Mouse (Mus musculus) spleen, postnatal 0 days (tissue): ENCODE data around the gene Crnn. TPM values are rescaled to one million over a fixed set of nuclear protein-coding genes. Genes with fewer than 3 reads are reported as not detected.

ENCODE experiments used
- polyA plus RNA-seq: library from polyadenylated mRNA; unstranded; fragments of >200 nt; fragmentation: Nextera tagmentation; extraction: Ambion mirVana; gene quantifications from 2 replicates; pipeline ENCODE4 v1.2.1, GENCODE M21; 2015

The Crnn gene
- polyA plus RNA-seq, result not detected in 2 replicates

GRCm38 (mm10) chr3:93144510-93145051 is at the start of gene Crnn:
Crnn (plus strand) TSS chr3:93144787.

GRCm38 (mm10) chr3:93196978-93197377 is 52.4 kb downstream of the Crnn start, which contains the start of gene Flg2:
Flg2 (plus strand) TSS chr3:93197278.

Other genes with a start within 250 kb of the Crnn start
- gene Lce3a, start 218.6 kb upstream of the Crnn start, polyA plus RNA-seq, result not detected in 2 replicates
- gene Lce3b, start 211.8 kb upstream of the Crnn start, polyA plus RNA-seq, result not detected in 2 replicates
- not detected in 2 replicates for gene Lce3c, start 200.3 kb upstream of the Crnn start, polyA plus RNA-seq
- not detected in 2 replicates for gene Lce3d, start 187.4 kb upstream of the Crnn start, polyA plus RNA-seq
- gene Lce3e, start 177.7 kb upstream of the Crnn start, polyA plus RNA-seq, result not detected in 2 replicates
- gene Lce3f, start 152.6 kb upstream of the Crnn start, polyA plus RNA-seq, result not detected in 2 replicates
- gene Crct1, start 129.1 kb upstream of the Crnn start, polyA plus RNA-seq, result 0.25 TPM in 1 of 2 replicates, not detected in the other
- not detected in 2 replicates for gene Lce1m, start 125.7 kb upstream of the Crnn start, polyA plus RNA-seq
- gene Gm4858, start 76.0 kb upstream of the Crnn start, polyA plus RNA-seq, result not detected in 2 replicates
- gene Flg2, start 52.5 kb downstream of the Crnn start, polyA plus RNA-seq, result not detected in 2 replicates
- gene Flg, start 128.7 kb downstream of the Crnn start, polyA plus RNA-seq, result 0.15 TPM in 1 of 2 replicates, not detected in the other
- not detected in 2 replicates for gene Hrnr, start 175.0 kb downstream of the Crnn start, polyA plus RNA-seq
- gene Rptn, start 248.9 kb downstream of the Crnn start, polyA plus RNA-seq, result 0.02 TPM in 1 of 2 replicates, not detected in the other